Mouse (Mus musculus) embryonic fibroblast, embryonic 13.5 days (primary cell): Measurements from ENCODE around the gene Eif1ad. TPM values are rescaled to one million over a fixed set of nuclear protein-coding genes. Genes with fewer than 3 reads are reported as not detected.

Experiments used
- H3K27ac ChIP-seq: 2 replicates; pipeline ENCODE4 v1.5.1; 2012; ENCODE audit warnings: low read length, control low read depth, inconsistent platforms; ENCODE audit not compliant: insufficient read depth
- H3K4me1 ChIP-seq: 2 replicates; pipeline ENCODE4 v1.6.1; 2011; ENCODE audit warnings: low read length; ENCODE audit not compliant: control insufficient read depth, insufficient read depth
- H3K4me3 ChIP-seq: 2 replicates; pipeline ENCODE4 v1.5.1; 2011; ENCODE audit warnings: mild to moderate bottlenecking, control low read depth, low read length; ENCODE audit not compliant: insufficient read depth
- CTCF ChIP-seq: IDR thresholded peaks from 2 replicates; pipeline ENCODE4 v1.5.1; 2011; ENCODE audit warnings: mild to moderate bottlenecking, control low read depth, low read length, moderate library complexity, borderline replicate concordance; ENCODE audit not compliant: insufficient read depth
- POLR2A ChIP-seq: IDR thresholded peaks from 2 replicates; pipeline ENCODE4 v1.6.1; 2011; ENCODE audit warnings: low read depth, mild to moderate bottlenecking, control low read depth, low read length, moderate library complexity
- polyA plus RNA-seq: library from polyadenylated mRNA; stranded (reverse); fragments of >200 nt; gene quantifications from 2 replicates; pipeline ENCODE4 v1.2.4, GENCODE M21; 2011; ENCODE audit warnings: low read depth; ENCODE audit not compliant: missing spikeins, insufficient read length

Gene Eif1ad
- polyA plus RNA-seq, 1 experiment, result 26.6 TPM

DNA sequence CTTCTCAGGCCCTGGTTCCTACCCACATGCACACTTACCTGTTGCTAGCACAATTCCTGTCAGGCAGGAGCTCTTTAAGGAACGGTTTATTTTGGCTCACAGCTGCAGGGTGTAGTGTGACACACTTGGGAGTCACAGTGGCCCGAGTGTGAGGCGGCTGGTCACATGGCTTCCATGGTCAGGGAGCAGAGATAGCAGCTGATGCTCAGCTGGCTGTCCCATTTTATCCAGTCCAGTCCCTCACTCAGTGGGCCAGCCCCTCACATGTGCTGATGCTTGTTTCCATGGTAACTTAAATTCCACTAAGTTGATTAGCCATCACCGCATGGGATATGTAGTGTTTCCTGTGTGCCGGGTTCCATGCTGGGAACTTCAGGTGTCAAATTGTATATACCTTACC lies 45.4 kb downstream of the Eif1ad start:
- H3K4me3 ChIP-seq, result no peak overlapping the region
- H3K4me1 ChIP-seq, result no peaks in the 10 kb centered on the region
- no peak overlapping the region for H3K27ac ChIP-seq
- no peak for TF ChIP-seq POLR2A
- TF ChIP-seq CTCF, result no peak

DNA sequence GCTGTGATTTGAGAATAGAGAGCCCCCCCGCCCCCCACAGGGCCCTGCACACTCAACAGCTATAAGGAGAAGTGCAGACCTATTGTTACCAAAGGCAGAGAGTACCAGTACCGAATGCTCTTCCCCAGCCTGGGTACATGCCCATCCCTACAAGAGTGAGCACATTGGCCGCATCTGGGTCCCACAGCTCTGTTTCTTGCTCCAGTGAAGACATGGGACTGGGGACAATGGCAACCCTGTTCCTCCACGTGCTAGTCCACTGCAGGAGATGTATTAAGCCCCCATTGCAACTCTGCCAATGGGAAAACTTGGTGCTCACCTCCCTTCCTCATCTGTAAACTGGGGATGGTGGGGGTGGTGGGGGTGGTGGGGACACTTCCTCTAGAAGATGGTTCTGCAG lies 47.3 kb downstream of the Eif1ad start:
- no peak overlapping the region for H3K4me3 ChIP-seq

DNA sequence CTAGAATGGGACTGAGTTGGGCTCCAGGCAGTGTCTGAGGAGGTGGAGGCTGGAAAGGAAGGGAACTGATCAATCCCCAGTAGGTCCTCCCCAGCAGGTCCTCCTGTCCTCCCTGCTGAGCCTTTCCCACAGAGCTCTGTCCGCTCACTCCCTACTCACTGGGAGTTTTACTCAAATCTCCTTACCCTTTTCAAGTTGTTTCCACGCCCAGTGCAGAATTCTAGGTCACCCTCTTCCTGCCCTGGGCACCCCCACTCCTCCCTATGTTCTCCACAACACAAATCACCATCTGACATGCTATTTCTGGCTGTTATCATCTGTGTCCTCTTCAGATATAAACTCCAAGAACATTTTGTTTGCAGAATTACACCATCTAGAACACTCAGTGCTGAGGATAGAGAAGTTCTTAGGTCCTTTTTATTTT lies 48.0 kb downstream of the Eif1ad start:
- Histone ChIP-seq H3K27ac (no peak overlapping the region), H3K4me3 (no peak overlapping the region), H3K4me1 (no peaks in the 10 kb centered on the region)
- no peak for TF ChIP-seq CTCF
- no peak for TF ChIP-seq POLR2A

More for the DNA sequence above, 47.3 kb downstream of the Eif1ad start:
- Histone ChIP-seq H3K27ac (no peak overlapping the region), H3K4me1 (no peaks in the 10 kb centered on the region)
- no peak for TF ChIP-seq POLR2A
- TF ChIP-seq CTCF, result no peak

DNA sequence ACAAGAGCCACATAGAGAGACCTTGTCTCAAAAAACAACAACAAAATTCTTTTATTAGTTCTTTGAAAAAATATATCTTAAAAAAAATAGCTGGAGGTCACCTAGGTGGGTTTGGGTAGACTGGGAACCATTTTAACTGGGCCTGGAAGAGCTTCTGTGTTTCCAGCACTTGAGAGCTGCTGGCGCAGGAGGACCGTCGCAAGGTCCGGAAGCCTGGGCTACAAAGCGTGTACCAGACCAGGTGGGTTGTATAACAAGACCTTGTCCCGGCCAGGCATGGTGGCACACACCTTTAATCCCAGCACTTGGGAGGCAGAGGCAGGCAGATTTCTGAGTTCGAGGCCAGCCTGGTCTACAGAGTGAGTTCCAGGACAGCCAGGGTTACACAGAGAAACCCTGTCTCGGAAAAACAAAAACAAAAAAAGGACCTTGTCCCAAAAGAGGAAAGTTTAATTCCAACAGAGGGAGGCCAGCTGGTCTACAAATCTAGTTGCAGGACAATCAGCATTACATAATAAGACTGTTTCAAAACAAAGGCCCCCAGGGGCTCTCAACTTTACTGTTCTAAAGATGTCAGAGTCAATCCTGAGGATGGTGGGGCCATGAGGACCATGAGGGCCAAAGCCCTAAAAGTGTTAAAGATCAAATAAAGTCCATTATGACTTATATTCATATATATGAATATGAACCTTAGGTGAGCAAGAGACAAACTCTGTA lies 52.4 kb downstream of the Eif1ad start:
- H3K4me1 ChIP-seq, result no peaks in the 10 kb centered on the region
- no peak for TF ChIP-seq POLR2A
- no peak for TF ChIP-seq CTCF
- no peak overlapping the region for H3K27ac ChIP-seq
- H3K4me3 ChIP-seq, result no peak overlapping the region

DNA sequence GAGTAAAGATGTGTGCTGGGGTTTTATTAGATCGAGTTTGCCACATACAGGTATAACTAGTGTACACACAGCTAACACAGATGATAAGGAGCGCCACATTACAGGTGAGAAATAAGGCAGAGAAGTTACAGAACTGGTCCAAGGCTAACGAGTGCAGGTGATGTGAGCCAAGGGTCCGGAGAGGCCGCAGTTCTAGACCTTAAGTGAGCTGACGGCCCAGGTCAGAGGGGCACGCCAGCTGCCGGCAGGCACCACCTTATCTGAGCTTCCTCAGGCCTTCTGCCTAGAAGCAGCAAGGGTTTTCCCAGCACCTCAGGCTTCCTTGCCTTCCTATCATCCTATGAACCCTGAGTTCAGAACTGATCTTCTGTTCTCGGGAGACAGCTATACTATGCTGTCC lies 53.1 kb downstream of the Eif1ad start:
- no peak overlapping the region for H3K4me3 ChIP-seq
- no peak for TF ChIP-seq CTCF
- no peaks in the 10 kb centered on the region for H3K4me1 ChIP-seq
- no peak overlapping the region for H3K27ac ChIP-seq

DNA sequence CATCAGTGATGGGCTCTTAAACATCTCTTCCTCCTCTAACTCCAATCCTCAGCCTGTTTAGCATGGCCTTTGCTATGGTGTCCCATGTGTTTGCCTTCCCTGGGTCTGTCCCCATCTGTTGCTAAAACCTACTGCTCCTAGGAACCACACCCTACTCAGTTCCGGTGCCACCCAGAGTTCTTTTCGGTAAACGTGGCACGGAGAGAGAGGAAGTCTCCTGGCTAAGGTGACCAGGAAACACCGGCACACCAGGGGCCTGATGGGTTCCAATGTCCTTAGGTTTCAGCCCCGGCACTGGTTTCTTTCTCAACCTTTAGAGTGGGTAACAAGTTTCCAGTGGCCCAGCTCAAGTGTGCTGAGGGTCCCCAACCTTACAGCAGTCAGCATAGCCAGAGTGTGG lies 54.0 kb downstream of the Eif1ad start:
- Histone ChIP-seq H3K4me3 (no peak overlapping the region), H3K4me1 (no peaks in the 10 kb centered on the region), H3K27ac (no peak overlapping the region)
- TF ChIP-seq CTCF (no peak), POLR2A (no peak)

Other genes with a start within 250 kb of the Eif1ad start
- 20.1 and 24.2 TPM in 2 replicates for gene Klc2, start 248.2 kb upstream of the Eif1ad start, polyA plus RNA-seq
- gene Pacs1, start 93.6 kb upstream of the Eif1ad start, polyA plus RNA-seq, result 23.3 and 23.5 TPM in 2 replicates
- gene Sf3b2, start 71.3 kb upstream of the Eif1ad start, polyA plus RNA-seq, result 126 and 140 TPM in 2 replicates
- gene Gal3st3, start 68.4 kb upstream of the Eif1ad start, polyA plus RNA-seq, result 0.20 and 0.35 TPM in 2 replicates
- gene Catsper1, start 31.0 kb upstream of the Eif1ad start, polyA plus RNA-seq, result not detected in 2 replicates
- 2.6 and 7.3 TPM in 2 replicates for gene Cst6, start 17.2 kb upstream of the Eif1ad start, polyA plus RNA-seq
- gene Banf1, start 427 bp downstream of the Eif1ad start, polyA plus RNA-seq, result 149 and 154 TPM in 2 replicates
- 34.7 and 35.3 TPM in 2 replicates for gene Sart1, start 22.0 kb downstream of the Eif1ad start, polyA plus RNA-seq
- gene Tsga10ip, start 35.8 kb downstream of the Eif1ad start, polyA plus RNA-seq, result not detected in 2 replicates
- gene Drap1, start 58.2 kb downstream of the Eif1ad start, polyA plus RNA-seq, result 152 and 169 TPM in 2 replicates
- 47.2 and 48.3 TPM in 2 replicates for gene AI837181, start 58.4 kb downstream of the Eif1ad start, polyA plus RNA-seq
- 13.4 and 35.0 TPM in 2 replicates for gene Fosl1, start 80.8 kb downstream of the Eif1ad start, polyA plus RNA-seq
- gene Ccdc85b, start 91.2 kb downstream of the Eif1ad start, polyA plus RNA-seq, result 3.0 and 5.2 TPM in 2 replicates
- gene Fibp, start 93.9 kb downstream of the Eif1ad start, polyA plus RNA-seq, result 53.1 and 66.3 TPM in 2 replicates
- 0.76 and 1.0 TPM in 2 replicates for gene Ctsw, start 101.8 kb downstream of the Eif1ad start, polyA plus RNA-seq
- 368 and 420 TPM in 2 replicates for gene Efemp2, start 107.2 kb downstream of the Eif1ad start, polyA plus RNA-seq
- gene Mus81, start 121.7 kb downstream of the Eif1ad start, polyA plus RNA-seq, result 21.8 and 27.1 TPM in 2 replicates
- gene Cfl1, start 123.7 kb downstream of the Eif1ad start, polyA plus RNA-seq, result 1,890 and 1,995 TPM in 2 replicates
- gene 1700020D05Rik, start 137.0 kb downstream of the Eif1ad start, polyA plus RNA-seq, result 0.97 and 1.4 TPM in 2 replicates
- gene Snx32, start 143.8 kb downstream of the Eif1ad start, polyA plus RNA-seq, result 8.7 and 18.4 TPM in 2 replicates
- not detected in 2 replicates for gene Ovol1, start 193.9 kb downstream of the Eif1ad start, polyA plus RNA-seq
- gene Ap5b1, start 201.3 kb downstream of the Eif1ad start, polyA plus RNA-seq, result 3.1 and 3.2 TPM in 2 replicates
- gene Rnaseh2c, start 235.1 kb downstream of the Eif1ad start, polyA plus RNA-seq, result 36.9 and 38.5 TPM in 2 replicates
- gene Kat5, start 243.5 kb downstream of the Eif1ad start, polyA plus RNA-seq, result 41.4 and 46.4 TPM in 2 replicates